Mouse (Mus musculus) forebrain, embryonic 15.5 days (tissue): Measurements from ENCODE around the gene Ccl22. TPM values are rescaled to one million over a fixed set of nuclear protein-coding genes. Genes with fewer than 3 reads are reported as not detected.

Source experiments
- ATAC-seq: fragments of 200-750 bp; cut with Nextera tagmentation; replicated peaks from 2 replicates; pipeline ENCODE4 v1.8.0; 2017; ENCODE audit warnings: mild to moderate bottlenecking, moderate TSS enrichment, moderate library complexity
- H3K27ac ChIP-seq: fragments of 300-500 bp; sonication (generic); replicated peaks from 2 replicates; pipeline ENCODE4 v1.5.1; 2015; ENCODE audit warnings: mild to moderate bottlenecking, inconsistent platforms
- H3K27me3 ChIP-seq: fragments of 300-500 bp; sonication (generic); 2 replicates; pipeline ENCODE4 v1.6.1; 2015; ENCODE audit warnings: inconsistent platforms
- H3K36me3 ChIP-seq: fragments of 300-500 bp; sonication (generic); 2 replicates; pipeline ENCODE4 v1.6.1; 2015; ENCODE audit warnings: mild to moderate bottlenecking, inconsistent platforms
- H3K4me1 ChIP-seq: fragments of 300-500 bp; sonication (generic); 2 replicates; pipeline ENCODE4 v1.6.1; 2015; ENCODE audit warnings: inconsistent platforms
- H3K4me2 ChIP-seq: fragments of 300-500 bp; sonication (generic); replicated peaks from 2 replicates; pipeline ENCODE4 v1.6.1; 2015; ENCODE audit warnings: mild to moderate bottlenecking, inconsistent platforms
- H3K4me3 ChIP-seq: fragments of 300-500 bp; sonication (generic); 2 replicates; pipeline ENCODE4 v1.5.1; 2015; ENCODE audit warnings: mild to moderate bottlenecking, inconsistent platforms
- H3K9ac ChIP-seq: fragments of 300-500 bp; sonication (generic); replicated peaks from 2 replicates; pipeline ENCODE4 v1.6.1; 2015; ENCODE audit warnings: mild to moderate bottlenecking, inconsistent platforms
- H3K9me3 ChIP-seq: fragments of 300-500 bp; sonication (generic); 2 replicates; pipeline ENCODE4 v1.6.1; 2016; ENCODE audit warnings: inconsistent platforms
- WGBS: fragments of 180-500 bp; shearing (Covaris S2); methylation state at CpG from one replicate; pipeline ENCODE4 v1.1.7; 2015; ENCODE audit warnings: mixed read lengths; 5-methylcytosine and 5-hydroxymethylcytosine counted together
- polyA plus RNA-seq: library from polyadenylated mRNA; unstranded; fragments of >200 nt; fragmentation: Nextera tagmentation; extraction: Ambion mirVana; gene quantifications from 2 replicates; pipeline ENCODE4 v1.2.1, GENCODE M21; 2015

Ccl22 gene
- polyA plus RNA-seq, 1 experiment from 2014 or later: not detected

GRCm38 (mm10) chr8:94771941-94772670 lies 26.7 kb downstream of the Ccl22 start, which contains the start of gene Cx3cl1:
Gene Cx3cl1 (plus strand): TSS chr8:94772009.
- ATAC-seq: peak; percentile 71
- Histone ChIP-seq H3K9ac (peak within 1 kb of the TSS; percentile 52), H3K27ac (peak within 1 kb of the TSS; percentile 39; the same call in 1 of the 2 replicates), H3K4me1 (peaks cover 32% of the 10 kb centered on the region), H3K4me3 (peak within 1 kb of the TSS; percentile 52), H3K27me3 (no peaks in the 10 kb centered on the region; the same call in 1 of the 2 replicates), H3K36me3 (no peaks in the 10 kb centered on the region), H3K4me2 (peak within 1 kb of the TSS; percentile 71), H3K9me3 (no peaks in the 10 kb centered on the region)
- WGBS: under 1% methylated on average over 38 of the region's 38 CpGs

- H3K4me3 ChIP-seq: peak overlapping the region; percentile 52
- peaks cover 33% of the 10 kb centered on the region for H3K4me1 ChIP-seq
- H3K9ac ChIP-seq: peak overlapping the region; percentile 52
- H3K4me2 ChIP-seq: peak overlapping the region; percentile 71
- H3K27me3 ChIP-seq: no peaks in the 10 kb centered on the region; the same call in 1 of the 2 replicates
- no peaks in the 10 kb centered on the region for H3K36me3 ChIP-seq
- WGBS: 48% methylated on average over 6 of the region's 6 CpGs
- no peaks in the 10 kb centered on the region for H3K9me3 ChIP-seq
- ATAC-seq: no peak
- H3K27ac ChIP-seq: no peak overlapping the region
Observed at GRCm38 (mm10) chr8:94773048-94773447, 27.7 kb downstream of the Ccl22 start.

GRCm38 (mm10) chr8:94773700-94774171 lies 28.3 kb downstream of the Ccl22 start:
- Histone ChIP-seq H3K9me3 (no peaks in the 10 kb centered on the region), H3K4me1 (peaks cover 39% of the 10 kb centered on the region), H3K27me3 (no peaks in the 10 kb centered on the region; the same call in 1 of the 2 replicates), H3K4me3 (peak overlapping the region; percentile 52), H3K9ac (0 out of 2 replicates have a peak overlapping the region, but pooled peaks have one; percentile 2), H3K27ac (0 out of 2 replicates have a peak overlapping the region, but pooled peaks have one; percentile 1), H3K36me3 (no peaks in the 10 kb centered on the region), H3K4me2 (peak overlapping the region; percentile 71)
- WGBS: 3% methylated on average over 12 of the region's 12 CpGs
- peak; percentile 30 for ATAC-seq

- no peak overlapping the region for H3K9ac ChIP-seq
- 94% methylated on average over 1 of the region's 1 CpGs for WGBS
- ATAC-seq: no peak
- no peaks in the 10 kb centered on the region for H3K9me3 ChIP-seq
- no peak overlapping the region for H3K27ac ChIP-seq
- no peak overlapping the region for H3K4me2 ChIP-seq
- peaks cover 41% of the 10 kb centered on the region for H3K4me1 ChIP-seq
- no peaks in the 10 kb centered on the region; the same call in 1 of the 2 replicates for H3K27me3 ChIP-seq
- H3K36me3 ChIP-seq: no peaks in the 10 kb centered on the region
- H3K4me3 ChIP-seq: no peak overlapping the region
Observed at GRCm38 (mm10) chr8:94774601-94775000, 29.2 kb downstream of the Ccl22 start.

GRCm38 (mm10) chr8:94776346-94776745 lies 31.0 kb downstream of the Ccl22 start:
- ATAC-seq: no peak
- no peak overlapping the region for H3K4me2 ChIP-seq
- 87% methylated on average over 2 of the region's 2 CpGs for WGBS

GRCm38 (mm10) chr8:94778036-94778435 lies 32.6 kb downstream of the Ccl22 start:
- H3K9me3 ChIP-seq: no peaks in the 10 kb centered on the region
- no peaks in the 10 kb centered on the region for H3K27me3 ChIP-seq
- no peak for ATAC-seq
- no peak overlapping the region for H3K4me3 ChIP-seq
- H3K4me1 ChIP-seq: peaks cover 22% of the 10 kb centered on the region
- no peak overlapping the region for H3K27ac ChIP-seq
- no peak overlapping the region for H3K9ac ChIP-seq
- no peaks in the 10 kb centered on the region for H3K36me3 ChIP-seq
- WGBS: 67% methylated on average over 10 of the region's 10 CpGs
- no peak overlapping the region for H3K4me2 ChIP-seq

More at GRCm38 (mm10) chr8:94776346-94776745, 31.0 kb downstream of the Ccl22 start:
- Histone ChIP-seq H3K27ac (no peak overlapping the region), H3K9me3 (no peaks in the 10 kb centered on the region), H3K9ac (no peak overlapping the region), H3K4me1 (peaks cover 35% of the 10 kb centered on the region), H3K27me3 (no peaks in the 10 kb centered on the region), H3K4me3 (no peak overlapping the region), H3K36me3 (no peaks in the 10 kb centered on the region)

GRCm38 (mm10) chr8:94778473-94778872 lies 33.1 kb downstream of the Ccl22 start:
- Histone ChIP-seq H3K27me3 (no peaks in the 10 kb centered on the region), H3K9me3 (no peaks in the 10 kb centered on the region), H3K4me1 (peaks cover 17% of the 10 kb centered on the region), H3K9ac (no peak overlapping the region), H3K4me2 (no peak overlapping the region), H3K27ac (no peak overlapping the region), H3K4me3 (no peak overlapping the region), H3K36me3 (no peaks in the 10 kb centered on the region)
- no peak for ATAC-seq
- 69% methylated on average over 5 of the region's 5 CpGs for WGBS

GRCm38 (mm10) chr8:94778895-94779533 lies 33.6 kb downstream of the Ccl22 start:
- H3K27me3 ChIP-seq: no peaks in the 10 kb centered on the region
- no peaks in the 10 kb centered on the region for H3K36me3 ChIP-seq
- no peaks in the 10 kb centered on the region for H3K9me3 ChIP-seq
- H3K4me2 ChIP-seq: no peak overlapping the region
- H3K4me1 ChIP-seq: peaks cover 12% of the 10 kb centered on the region
- WGBS: 77% methylated on average over 10 of the region's 10 CpGs
- H3K4me3 ChIP-seq: no peak overlapping the region
- ATAC-seq: no peak
- no peak overlapping the region for H3K9ac ChIP-seq
- no peak overlapping the region for H3K27ac ChIP-seq

GRCm38 (mm10) chr8:94779534-94780294 lies 34.3 kb downstream of the Ccl22 start:
- WGBS: 98% methylated on average over 16 of the region's 16 CpGs
- Histone ChIP-seq H3K36me3 (no peaks in the 10 kb centered on the region), H3K9me3 (no peaks in the 10 kb centered on the region), H3K27ac (no peak overlapping the region), H3K4me1 (peaks cover 12% of the 10 kb centered on the region), H3K4me3 (no peak overlapping the region), H3K9ac (no peak overlapping the region), H3K27me3 (no peaks in the 10 kb centered on the region), H3K4me2 (no peak overlapping the region)
- no peak for ATAC-seq

GRCm38 (mm10) chr8:94780491-94781154 lies 35.2 kb downstream of the Ccl22 start:
- ATAC-seq: no peak
- H3K27me3 ChIP-seq: no peaks in the 10 kb centered on the region
- no peak overlapping the region for H3K4me2 ChIP-seq
- WGBS: 82% methylated on average over 21 of the region's 21 CpGs
- H3K27ac ChIP-seq: no peak overlapping the region
- H3K4me3 ChIP-seq: no peak overlapping the region
- no peaks in the 10 kb centered on the region for H3K9me3 ChIP-seq
- no peak overlapping the region for H3K9ac ChIP-seq
- H3K36me3 ChIP-seq: no peaks in the 10 kb centered on the region
- peaks cover 12% of the 10 kb centered on the region for H3K4me1 ChIP-seq

- 62% methylated on average over 7 of the region's 7 CpGs for WGBS
- no peak overlapping the region for H3K9ac ChIP-seq
- no peak for ATAC-seq
Observed at GRCm38 (mm10) chr8:94781155-94781837, 35.9 kb downstream of the Ccl22 start.

More at GRCm38 (mm10) chr8:94781155-94781837, 35.9 kb downstream of the Ccl22 start:
- Histone ChIP-seq H3K4me2 (no peak overlapping the region), H3K27me3 (no peaks in the 10 kb centered on the region), H3K9me3 (no peaks in the 10 kb centered on the region), H3K4me3 (no peak overlapping the region), H3K36me3 (no peaks in the 10 kb centered on the region), H3K4me1 (peaks cover 12% of the 10 kb centered on the region), H3K27ac (no peak overlapping the region)
